Mouse (Mus musculus) C2C12 (cell line): Measurements from ENCODE around the gene Sox13.

Experiments
- CEBPB ChIP-seq: IDR thresholded peaks from one replicate; pipeline ENCODE4 v1.6.1; 2011; ENCODE audit warnings: low read depth, mild to moderate bottlenecking, control low read depth, moderate library complexity
- CTCF ChIP-seq: IDR thresholded peaks from one replicate; pipeline ENCODE4 v1.5.1; 2011; ENCODE audit not compliant: control insufficient read depth, insufficient read depth, insufficient read length
- FOSL1 ChIP-seq: IDR thresholded peaks from one replicate; pipeline ENCODE4 v1.8.0; 2011; ENCODE audit warnings: mild to moderate bottlenecking, low read length; ENCODE audit not compliant: poor library complexity, insufficient read depth, severe bottlenecking
- MAX ChIP-seq: IDR thresholded peaks from one replicate; pipeline ENCODE4 v1.6.1; 2011; ENCODE audit warnings: mild to moderate bottlenecking, control low read depth
- MYOD1 ChIP-seq: IDR thresholded peaks from one replicate; pipeline ENCODE4 v1.6.1; 2011; ENCODE audit warnings: low read depth; ENCODE audit not compliant: control insufficient read depth, insufficient read length
- MYOG ChIP-seq: IDR thresholded peaks from one replicate; pipeline ENCODE4 v1.6.1; 2011; ENCODE audit not compliant: control insufficient read depth, insufficient read length; ENCODE audit errors: extremely low read depth
- USF1 ChIP-seq: IDR thresholded peaks from one replicate; pipeline ENCODE4 v1.6.1; 2011; ENCODE audit warnings: low read depth, mild to moderate bottlenecking, control low read depth, moderate library complexity

- TF ChIP-seq MAX (no peak), CTCF (no peak), USF1 (no peak), MYOD1 (no peak), MYOG (no peak), FOSL1 (no peak), CEBPB (no peak)
Measured at GRCm38 (mm10) chr1:133350210-133350609, 74.0 kb downstream of the Sox13 start, which contains the start of gene Ren1.
